Mouse (Mus musculus) lung, postnatal 0 days (tissue): Measurements from ENCODE around the gene E130309D02Rik. TPM values are rescaled to one million over a fixed set of nuclear protein-coding genes. Genes with fewer than 3 reads are reported as not detected.
A peak's percentile ranks its signal among the peaks of the same experiment; 100 is the strongest.

Experiments used
- ATAC-seq: fragments of 200-750 bp; cut with Nextera tagmentation; 2 replicates; pipeline ENCODE4 v1.8.0; 2017; ENCODE audit warnings: moderate library complexity
- DNase-seq: peaks from one replicate; pipeline ENCODE4 v3.0.0-alpha.2; 2016; ENCODE audit warnings: low spot score
- H3K27ac ChIP-seq: fragments of 300-500 bp; sonication (generic); 2 replicates; pipeline ENCODE4 v1.5.1; 2014; ENCODE audit warnings: antibody characterized with exemption, mild to moderate bottlenecking, low read length, mixed read lengths
- H3K27me3 ChIP-seq: fragments of 300-500 bp; sonication (generic); replicated peaks from 2 replicates; pipeline ENCODE4 v1.6.1; 2014; ENCODE audit warnings: low read length, mixed read lengths; ENCODE audit not compliant: insufficient read depth
- H3K36me3 ChIP-seq: fragments of 300-500 bp; sonication (generic); 2 replicates; pipeline ENCODE4 v1.6.1; 2014; ENCODE audit warnings: low read length, mixed read lengths; ENCODE audit not compliant: insufficient read depth
- H3K4me1 ChIP-seq: fragments of 300-500 bp; sonication (generic); 2 replicates; pipeline ENCODE4 v1.6.1; 2014; ENCODE audit warnings: antibody characterized with exemption, low read depth, low read length, mixed read lengths; ENCODE audit not compliant: insufficient read depth
- H3K4me2 ChIP-seq: fragments of 300-500 bp; sonication (generic); replicated peaks from 2 replicates; pipeline ENCODE4 v1.6.1; 2014; ENCODE audit warnings: low read depth, mild to moderate bottlenecking, low read length, moderate library complexity, mixed read lengths
- H3K4me3 ChIP-seq: fragments of 300-500 bp; sonication (generic); 2 replicates; pipeline ENCODE4 v1.5.1; 2014; ENCODE audit warnings: low read depth, low read length
- H3K9ac ChIP-seq: fragments of 300-500 bp; sonication (generic); replicated peaks from 2 replicates; pipeline ENCODE4 v1.6.1; 2014; ENCODE audit warnings: low read depth, mild to moderate bottlenecking
- H3K9me3 ChIP-seq: fragments of 300-500 bp; sonication (generic); 2 replicates; pipeline ENCODE4 v1.6.1; 2016; ENCODE audit warnings: low read length, mixed read lengths
- CTCF ChIP-seq: IDR thresholded peaks from 2 replicates; pipeline ENCODE4 v1.5.1; 2016; ENCODE audit warnings: antibody characterized with exemption, mild to moderate bottlenecking
- EP300 ChIP-seq: IDR thresholded peaks from 2 replicates; pipeline ENCODE4 v1.6.1; 2016; ENCODE audit warnings: antibody characterized with exemption, mild to moderate bottlenecking, control low read depth
- WGBS: fragments of 180-500 bp; shearing (Covaris S2); extraction: QIAGEN DNeasy Blood & Tissue Kit; methylation state at CpG from one replicate; pipeline ENCODE4 v1.1.7; 2014; 5-methylcytosine and 5-hydroxymethylcytosine counted together
- polyA plus RNA-seq: library from polyadenylated mRNA; unstranded; fragments of >200 nt; fragmentation: Nextera tagmentation; extraction: Ambion mirVana; gene quantifications from 2 replicates; pipeline ENCODE4 v1.2.1, GENCODE M21; 2015

Gene E130309D02Rik
- polyA plus RNA-seq, 1 experiment from 2014 or later = 19.5 TPM

DNA sequence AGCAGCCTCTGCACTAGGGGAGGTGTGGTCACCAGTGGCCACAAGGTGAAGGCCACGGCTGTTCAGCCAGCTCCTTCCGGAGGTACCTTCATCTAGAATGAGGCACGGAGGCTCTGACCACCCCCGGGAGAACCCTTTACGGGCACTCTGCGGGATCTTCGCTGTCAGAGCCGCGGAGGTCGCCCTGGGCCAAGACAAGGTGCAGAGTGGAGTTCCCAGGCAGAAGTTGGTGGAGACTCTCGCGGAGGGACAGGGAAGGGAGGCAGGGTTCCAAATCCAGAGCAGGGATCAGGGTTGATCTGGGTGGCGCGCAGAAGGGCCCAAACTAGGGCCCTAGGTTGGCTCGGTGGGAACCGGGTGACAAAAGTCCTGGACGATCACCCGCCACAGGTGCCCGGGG lies 22.3 kb downstream of the E130309D02Rik start:
- TF ChIP-seq CTCF (no peak), EP300 (no peak)
- Histone ChIP-seq H3K4me1 (peaks cover 3% of the 10 kb centered on the region; the same call in 1 of the 2 replicates), H3K4me3 (peak overlapping the region; percentile 41), H3K27me3 (peaks cover 33% of the 10 kb centered on the region), H3K36me3 (no peaks in the 10 kb centered on the region), H3K9ac (peak overlapping the region; percentile 32; the same call in 1 of the 2 replicates), H3K9me3 (no peaks in the 10 kb centered on the region), H3K4me2 (peak overlapping the region; percentile 72), H3K27ac (no peak overlapping the region)
- 5% methylated on average over 11 of the region's 19 CpGs for WGBS
- ATAC-seq (no peak), DNase-seq (no peak)

GRCm38 (mm10) chr5:143289299-143289698 lies 25.9 kb downstream of the E130309D02Rik start:
- Histone ChIP-seq H3K4me2 (no peak overlapping the region), H3K27ac (no peak overlapping the region), H3K27me3 (peaks cover 47% of the 10 kb centered on the region), H3K9ac (no peak overlapping the region), H3K36me3 (no peaks in the 10 kb centered on the region), H3K4me3 (no peak overlapping the region), H3K4me1 (peaks cover 5% of the 10 kb centered on the region; the same call in 1 of the 2 replicates), H3K9me3 (no peaks in the 10 kb centered on the region)
- DNase-seq (no peak), ATAC-seq (no peak)
- TF ChIP-seq CTCF (no peak), EP300 (no peak)
- 68% methylated on average over 9 of the region's 9 CpGs for WGBS

DNA sequence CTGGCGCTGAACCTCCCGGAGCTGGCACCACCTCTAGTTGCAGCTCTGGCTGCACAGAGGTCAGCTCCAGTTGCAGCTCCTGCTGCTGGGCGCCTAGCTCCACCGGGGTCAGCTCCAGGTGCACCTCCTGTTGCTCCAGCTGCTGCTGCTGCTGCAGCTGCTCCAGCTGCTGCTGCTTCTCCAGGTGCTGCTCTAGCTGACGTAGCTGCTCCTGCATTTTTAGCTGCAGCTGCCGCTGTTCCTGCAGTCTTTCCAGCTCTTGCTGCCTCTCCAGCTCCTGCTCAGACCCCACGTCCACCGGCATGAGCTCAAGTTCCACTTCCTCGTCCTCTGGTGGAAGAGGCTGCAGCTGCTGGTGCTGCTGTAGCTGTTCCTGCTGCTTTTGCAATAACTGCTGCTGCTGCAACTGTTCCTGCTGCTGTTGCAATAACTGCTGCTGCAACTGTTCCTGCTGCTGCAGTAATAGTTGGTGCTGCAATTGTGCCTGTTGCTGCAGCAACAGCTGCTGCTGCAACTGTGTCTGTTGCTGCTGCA lies 26.7 kb downstream of the E130309D02Rik start:
- Histone ChIP-seq H3K4me1 (peaks cover 5% of the 10 kb centered on the region; the same call in 1 of the 2 replicates), H3K4me2 (0 out of 2 replicates have a peak overlapping the region, but pooled peaks have one; percentile 38), H3K36me3 (no peaks in the 10 kb centered on the region), H3K27me3 (peaks cover 39% of the 10 kb centered on the region), H3K9me3 (no peaks in the 10 kb centered on the region), H3K27ac (no peak overlapping the region), H3K4me3 (no peak overlapping the region), H3K9ac (no peak overlapping the region)
- DNase-seq = no peak
- ATAC-seq = no peak
- 16% methylated on average over 9 of the region's 9 CpGs for WGBS
- TF ChIP-seq CTCF = no peak
- no peak for TF ChIP-seq EP300

DNA sequence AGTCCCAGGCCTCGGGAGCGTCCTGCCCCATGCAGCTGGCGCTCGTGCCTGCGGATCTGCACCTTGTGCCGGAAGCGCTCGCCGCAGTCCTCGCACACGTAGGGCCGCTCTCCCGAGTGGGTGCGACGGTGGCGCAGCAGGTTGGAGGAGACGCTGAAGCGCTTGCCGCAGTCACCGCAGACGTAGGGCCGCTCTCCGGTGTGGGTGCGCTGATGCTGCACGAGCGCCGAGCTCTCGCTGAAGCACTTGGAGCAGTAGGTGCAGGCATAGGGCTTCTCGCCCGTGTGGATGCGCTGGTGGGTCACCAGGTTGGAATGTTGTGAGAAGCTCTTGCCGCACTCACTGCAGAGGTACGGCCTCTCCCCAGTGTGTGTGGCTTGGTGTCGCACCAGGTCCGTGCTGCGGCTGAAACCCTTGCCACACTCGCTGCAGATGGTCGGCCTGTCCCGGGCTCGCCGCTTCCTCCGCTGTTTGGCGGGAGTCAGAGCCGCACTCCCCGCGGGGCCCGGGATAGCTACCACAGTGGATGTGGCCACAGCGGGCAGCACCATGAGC lies 27.3 kb downstream of the E130309D02Rik start:
- TF ChIP-seq CTCF (no peak), EP300 (no peak)
- DNase-seq (no peak), ATAC-seq (no peak; the same call in 1 of the 2 replicates)
- Histone ChIP-seq H3K4me2 (peak overlapping the region; percentile 38), H3K9ac (no peak overlapping the region), H3K9me3 (no peaks in the 10 kb centered on the region), H3K27me3 (peaks cover 34% of the 10 kb centered on the region), H3K36me3 (no peaks in the 10 kb centered on the region), H3K4me1 (peaks cover 5% of the 10 kb centered on the region; the same call in 1 of the 2 replicates), H3K4me3 (peak overlapping the region; percentile 2; the same call in 1 of the 2 replicates), H3K27ac (no peak overlapping the region)
- WGBS = 4% methylated on average over 43 of the region's 48 CpGs

- H3K27ac ChIP-seq = no peak overlapping the region
- DNase-seq (no peak), ATAC-seq (no peak)
- no peaks in the 10 kb centered on the region for H3K9me3 ChIP-seq
- TF ChIP-seq CTCF (peak; percentile 53), EP300 (no peak)
- H3K4me1 ChIP-seq = peaks cover 5% of the 10 kb centered on the region; the same call in 1 of the 2 replicates
- H3K36me3 ChIP-seq = no peaks in the 10 kb centered on the region
- H3K9ac ChIP-seq = no peak overlapping the region
- peaks cover 27% of the 10 kb centered on the region for H3K27me3 ChIP-seq
- WGBS = 55% methylated on average over 6 of the region's 6 CpGs
- no peak overlapping the region for H3K4me2 ChIP-seq
- H3K4me3 ChIP-seq = no peak overlapping the region
Measured at GRCm38 (mm10) chr5:143284762-143285161, 30.4 kb downstream of the E130309D02Rik start.

DNA sequence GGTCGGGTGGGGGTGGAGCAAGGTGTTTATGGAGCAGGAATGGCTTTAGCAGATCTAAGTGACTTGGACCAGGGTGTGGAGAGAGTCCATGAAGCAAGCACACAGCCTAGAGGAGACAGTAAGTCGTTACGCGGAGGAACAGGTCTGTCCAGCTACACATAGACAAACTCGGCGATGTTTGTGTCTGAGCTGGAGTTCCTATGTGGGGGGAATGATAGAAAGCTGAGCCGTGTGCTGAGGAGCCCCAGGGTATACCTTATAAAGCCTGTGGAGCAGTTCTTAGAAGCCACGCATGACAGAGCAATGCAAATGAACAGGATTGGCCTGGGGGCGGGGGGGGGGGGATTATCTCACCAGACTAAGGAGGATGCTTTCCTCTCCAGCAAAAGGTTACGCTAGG lies 35.9 kb downstream of the E130309D02Rik start:
- H3K4me1 ChIP-seq = no peaks in the 10 kb centered on the region
- no peak overlapping the region for H3K27ac ChIP-seq
- no peaks in the 10 kb centered on the region for H3K27me3 ChIP-seq
- TF ChIP-seq EP300 (no peak), CTCF (no peak)
- H3K4me2 ChIP-seq = no peak overlapping the region
- DNase-seq = no peak
- no peak for ATAC-seq
- no peak overlapping the region for H3K4me3 ChIP-seq
- H3K9ac ChIP-seq = no peak overlapping the region
- no peaks in the 10 kb centered on the region for H3K9me3 ChIP-seq
- no peaks in the 10 kb centered on the region for H3K36me3 ChIP-seq
- 36% methylated on average over 10 of the region's 10 CpGs for WGBS
